Mouse (Mus musculus) 3T3-L1 (cell line): ENCODE measurements around the gene Ddx54.

Experiments used
- DNase-seq: peaks from one replicate; pipeline ENCODE4 v3.0.0-alpha.2; 2015; ENCODE audit warnings: low read depth, low spot score

The Ddx54 gene

DNA sequence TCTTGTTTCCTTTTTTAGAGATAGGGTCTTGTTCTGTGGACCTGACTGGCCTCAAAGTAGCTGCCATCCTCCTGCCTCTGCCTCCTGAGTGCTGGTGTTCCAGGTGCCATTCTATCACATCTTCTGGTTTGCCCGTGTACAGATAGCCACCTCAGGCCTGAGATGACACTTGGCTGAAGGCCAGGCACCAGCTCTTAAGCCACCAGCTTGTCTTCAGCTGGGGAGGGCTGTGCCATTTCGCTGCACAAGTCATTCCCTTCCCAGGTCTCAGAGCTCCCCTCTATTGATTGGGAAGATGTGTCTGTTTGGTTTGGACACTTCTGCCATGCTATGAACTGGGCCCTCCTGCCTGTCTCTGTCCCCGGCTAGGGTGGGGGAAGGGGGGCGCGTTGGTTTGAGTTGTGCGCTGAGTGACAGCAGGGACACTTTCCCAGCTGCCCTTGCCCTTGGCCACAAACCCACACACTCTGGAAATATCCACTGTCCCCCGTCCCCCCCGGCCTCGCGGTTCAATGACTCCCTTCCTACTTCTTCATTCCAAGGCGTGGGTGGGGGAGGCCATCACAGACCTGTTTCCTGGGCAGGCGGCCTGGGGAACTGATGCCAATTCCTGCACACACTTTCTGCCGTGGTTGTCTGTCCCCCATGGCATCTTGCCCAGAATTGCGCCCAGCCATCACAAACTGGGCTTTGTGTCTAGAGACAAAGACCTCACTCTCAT lies 31.0 kb downstream of the Ddx54 start:
- DNase-seq, result no peak

- DNase-seq, result peak; percentile 40
Observed at GRCm38 (mm10) chr5:120644227-120644626, 31.7 kb downstream of the Ddx54 start.

GRCm38 (mm10) chr5:120645851-120646250 lies 33.3 kb downstream of the Ddx54 start:
- no peak for DNase-seq

GRCm38 (mm10) chr5:120647361-120647760 lies 34.8 kb downstream of the Ddx54 start:
- DNase-seq, result no peak

GRCm38 (mm10) chr5:120647814-120648491 lies 35.4 kb downstream of the Ddx54 start:
- DNase-seq, result no peak

DNA sequence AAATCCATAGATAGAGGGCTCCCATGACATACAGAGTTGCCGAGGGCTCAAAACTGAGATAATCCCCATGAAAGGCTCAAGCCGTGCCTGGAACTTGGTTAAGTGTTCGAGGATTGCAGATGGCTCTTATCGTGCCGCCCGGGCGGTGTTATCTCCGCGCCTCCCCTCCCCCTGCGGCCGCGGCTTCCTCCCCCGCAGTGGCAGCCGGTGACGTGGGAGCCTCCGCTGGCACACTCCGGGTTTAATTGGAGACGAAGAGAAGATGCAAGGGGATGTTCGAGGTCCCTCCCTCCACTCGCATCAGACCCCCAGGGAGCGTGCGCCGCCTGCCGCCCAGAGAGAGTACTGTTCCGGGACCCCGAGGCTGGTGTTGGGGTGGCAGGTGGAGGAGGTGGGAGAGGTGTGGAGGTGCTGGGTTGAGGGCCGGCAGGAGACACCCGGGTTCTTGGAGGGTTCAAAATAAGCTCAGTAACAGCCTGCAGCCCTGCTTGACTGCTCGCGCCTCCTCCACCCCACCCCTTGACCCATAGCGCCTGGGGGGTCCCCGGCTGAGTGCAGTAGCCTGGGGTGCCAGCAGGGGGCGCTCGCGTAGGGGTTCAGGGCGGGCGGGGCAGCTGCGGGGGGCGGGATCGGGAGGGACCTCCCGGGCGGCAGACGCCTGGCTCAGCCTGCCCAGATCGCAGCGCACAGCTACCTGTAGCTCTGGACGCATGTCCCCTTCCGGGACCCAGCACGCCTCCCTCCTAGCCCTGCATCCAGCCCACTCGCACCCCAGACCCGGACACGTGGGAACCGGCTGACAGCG lies 36.2 kb downstream of the Ddx54 start, which contains the start of gene Rasal1:
Rasal1 (plus strand) TSS at position 244 of the 805 bp plus-strand sequence.
- DNase-seq, result no peak

DNA sequence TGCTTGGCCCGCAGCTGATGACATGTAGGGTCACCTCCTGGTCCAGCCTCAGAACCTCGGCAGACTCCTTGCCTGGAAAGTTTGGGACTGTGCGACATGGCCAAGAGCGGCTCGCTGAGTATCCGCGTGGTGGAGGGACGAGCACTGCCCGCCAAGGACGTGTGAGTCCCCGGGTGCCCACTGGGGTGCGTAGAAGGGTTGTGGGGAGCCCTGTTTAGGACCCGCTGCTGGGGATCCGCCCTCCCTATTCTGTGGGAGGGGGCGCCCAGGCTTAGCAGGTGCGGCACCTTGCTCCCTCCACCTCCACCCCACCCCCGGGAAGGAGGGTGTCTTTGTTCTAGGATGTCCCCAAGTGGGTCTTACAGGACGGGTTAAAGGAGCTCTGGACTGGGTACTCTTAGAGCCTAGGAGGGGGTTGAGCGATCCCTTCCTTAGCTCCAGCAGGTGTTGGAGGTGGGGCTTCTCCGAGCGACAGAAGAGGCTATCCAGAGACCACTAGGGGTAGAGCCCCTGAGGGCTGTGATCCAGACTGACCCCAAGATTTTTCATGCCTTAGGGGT lies 36.9 kb downstream of the Ddx54 start:
- no peak for DNase-seq

DNA sequence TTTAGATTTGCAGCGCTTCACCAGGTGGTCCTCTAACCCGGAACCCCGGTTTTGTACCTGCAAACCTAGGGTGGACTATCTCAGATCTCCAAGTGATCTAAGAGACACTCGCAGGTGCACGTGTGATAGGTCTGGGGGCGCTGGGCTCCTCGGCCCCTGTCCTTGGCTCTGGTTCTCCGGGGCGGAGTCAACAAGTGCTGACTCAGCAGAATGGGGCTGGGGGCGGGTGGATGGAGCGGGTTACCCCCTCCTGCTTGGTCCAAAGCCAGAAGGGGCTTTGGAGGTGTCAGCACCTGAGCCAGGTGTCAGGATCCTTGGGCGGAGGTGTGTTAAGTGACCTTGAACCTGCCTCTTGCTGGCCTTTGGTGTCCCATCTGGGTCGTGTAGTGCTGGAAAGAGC lies 37.4 kb downstream of the Ddx54 start:
- DNase-seq, result no peak

DNA sequence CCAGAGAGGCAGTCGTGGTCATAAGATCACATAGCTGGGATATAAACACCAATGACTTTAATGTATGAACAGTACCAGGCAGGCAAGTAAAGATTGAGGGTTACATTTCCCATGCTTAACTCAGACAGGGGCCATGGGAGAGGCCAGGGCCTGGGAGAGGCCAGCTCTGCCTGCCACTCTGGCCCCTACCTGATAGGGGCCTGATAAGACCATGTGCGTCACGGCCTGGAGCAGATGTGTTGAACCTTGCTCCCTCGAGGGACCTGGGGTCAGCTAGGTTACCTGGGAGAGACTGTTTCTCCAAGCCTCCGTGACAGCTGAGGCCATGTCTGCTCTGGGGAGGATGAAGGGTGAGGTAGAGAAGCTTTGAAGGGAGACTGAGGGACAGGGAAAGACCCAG lies 38.7 kb downstream of the Ddx54 start:
- no peak for DNase-seq

DNA sequence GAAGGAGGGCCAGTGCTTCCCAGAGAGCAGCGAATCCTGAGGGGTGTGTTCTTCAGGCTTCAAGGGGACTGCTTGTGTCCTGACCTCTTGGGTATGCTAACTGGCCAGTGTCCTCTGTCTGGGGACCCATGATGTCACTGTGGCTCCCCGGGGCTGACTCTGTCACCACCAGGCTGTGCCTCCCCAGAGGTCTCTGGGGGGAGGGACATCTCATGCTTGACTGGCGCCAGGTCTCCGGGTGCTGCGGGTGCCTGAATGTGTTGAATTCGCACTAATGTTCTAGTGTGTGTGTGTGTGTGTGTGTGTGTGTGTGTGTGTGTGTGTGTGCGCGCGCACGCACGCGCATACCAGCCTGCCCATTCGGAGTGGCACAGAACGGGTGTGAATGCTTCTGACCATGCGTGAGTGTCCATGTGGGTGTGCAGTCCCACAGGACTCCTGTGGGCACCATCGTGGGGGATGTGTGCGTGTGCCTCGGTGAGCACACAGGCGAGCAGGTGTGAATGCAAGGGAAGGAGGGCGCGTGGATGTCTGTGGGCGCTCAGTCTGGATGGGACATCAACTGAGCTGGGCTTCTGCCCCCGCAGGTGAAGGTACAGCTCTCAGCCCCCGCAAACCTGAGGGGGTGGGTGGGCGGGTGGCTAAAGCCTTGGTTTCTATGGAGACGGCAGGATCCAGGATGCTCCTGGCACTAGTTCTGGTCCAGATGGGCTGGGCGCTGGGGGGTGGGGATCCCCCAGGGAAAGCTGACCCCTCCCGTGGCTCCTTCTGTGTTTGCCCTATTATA lies 40.6 kb downstream of the Ddx54 start:
- DNase-seq, result no peak

DNA sequence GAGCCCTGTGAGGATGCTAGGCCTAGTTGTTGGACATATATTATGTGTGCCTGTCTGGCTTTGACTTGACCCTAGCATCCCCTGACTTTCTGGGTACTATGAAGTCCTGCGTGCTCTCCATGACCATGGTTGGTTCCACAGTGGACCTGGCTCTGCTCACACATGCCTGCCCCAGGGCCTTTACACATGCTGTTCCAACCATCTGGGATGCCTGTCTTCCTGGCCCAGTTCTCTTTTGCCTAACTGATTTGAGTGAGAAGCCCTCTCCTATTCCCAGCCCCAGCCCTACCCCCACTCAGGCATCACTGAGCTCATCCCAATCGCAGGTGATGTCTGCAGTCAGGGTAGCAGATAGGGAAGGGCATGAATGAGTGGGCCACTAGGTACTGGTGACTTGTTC lies 41.3 kb downstream of the Ddx54 start:
- DNase-seq, result no peak

DNA sequence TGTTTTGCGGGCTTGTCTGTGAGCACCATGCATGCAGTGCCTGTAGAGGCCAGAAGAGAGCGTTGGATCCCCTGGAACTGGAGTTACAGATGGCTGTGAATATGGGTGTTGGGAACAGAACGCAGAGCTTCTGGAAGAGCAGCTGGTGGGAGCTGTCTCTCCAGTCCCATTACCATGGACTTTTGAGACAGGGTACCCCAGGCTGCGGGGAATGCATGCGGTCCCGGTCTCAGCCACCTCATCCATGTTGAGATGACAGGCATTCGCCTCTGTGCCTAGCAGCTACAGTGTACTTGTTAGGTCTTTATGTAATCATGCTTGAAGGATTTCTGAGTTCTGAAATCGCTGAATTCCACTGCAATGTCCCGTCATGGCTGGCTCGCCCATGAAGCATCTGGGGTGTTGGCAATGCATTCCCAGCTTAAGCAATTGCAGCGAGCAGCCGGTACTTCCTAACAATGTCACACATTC lies 43.8 kb downstream of the Ddx54 start:
- DNase-seq, result peak; percentile 31

DNA sequence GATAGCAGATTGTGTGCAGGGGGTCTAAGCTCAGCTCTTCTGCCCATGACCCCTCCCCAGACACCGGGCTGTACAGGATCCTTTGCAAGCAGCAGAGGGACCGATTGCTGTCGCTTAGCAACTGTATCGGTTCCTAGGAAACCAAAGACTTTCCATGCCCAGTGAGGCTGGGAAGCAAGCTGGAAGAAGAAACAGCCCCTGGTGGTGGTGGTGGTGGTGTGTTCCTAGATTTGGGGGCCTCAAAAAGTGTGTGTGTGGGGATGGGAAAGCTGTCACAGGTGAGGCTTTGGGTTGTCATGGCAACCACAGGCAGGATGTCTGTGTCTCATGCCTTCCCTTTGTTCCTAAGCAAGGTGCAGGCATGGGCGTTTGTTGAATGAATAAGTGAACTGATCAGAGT lies 48.3 kb downstream of the Ddx54 start:
- DNase-seq, result no peak

- no peak for DNase-seq
Observed at GRCm38 (mm10) chr5:120664888-120665287, 52.3 kb downstream of the Ddx54 start.

GRCm38 (mm10) chr5:120668761-120669160 lies 56.2 kb downstream of the Ddx54 start:
- DNase-seq, result no peak

GRCm38 (mm10) chr5:120670132-120670531 lies 57.6 kb downstream of the Ddx54 start:
- no peak for DNase-seq

DNA sequence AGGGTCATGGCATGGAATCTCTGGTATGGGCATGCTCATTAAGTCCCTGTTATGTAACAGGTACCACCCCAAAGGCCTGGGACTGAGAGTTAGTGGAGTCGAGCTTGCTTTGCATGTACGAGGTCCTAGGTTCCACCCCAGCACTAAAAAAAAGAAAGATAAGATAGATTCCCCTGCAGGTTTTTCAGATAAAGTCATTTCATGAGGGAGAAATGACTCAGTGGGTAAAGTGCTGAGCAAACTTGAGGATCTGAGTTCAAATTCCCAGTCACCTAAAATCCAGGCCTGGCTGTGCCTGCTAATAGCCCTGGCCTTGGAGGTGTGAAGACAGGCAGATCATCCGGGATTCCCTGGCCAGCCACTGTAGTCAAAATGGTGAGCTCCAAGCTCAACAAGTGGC lies 59.3 kb downstream of the Ddx54 start:
- DNase-seq, result no peak

DNA sequence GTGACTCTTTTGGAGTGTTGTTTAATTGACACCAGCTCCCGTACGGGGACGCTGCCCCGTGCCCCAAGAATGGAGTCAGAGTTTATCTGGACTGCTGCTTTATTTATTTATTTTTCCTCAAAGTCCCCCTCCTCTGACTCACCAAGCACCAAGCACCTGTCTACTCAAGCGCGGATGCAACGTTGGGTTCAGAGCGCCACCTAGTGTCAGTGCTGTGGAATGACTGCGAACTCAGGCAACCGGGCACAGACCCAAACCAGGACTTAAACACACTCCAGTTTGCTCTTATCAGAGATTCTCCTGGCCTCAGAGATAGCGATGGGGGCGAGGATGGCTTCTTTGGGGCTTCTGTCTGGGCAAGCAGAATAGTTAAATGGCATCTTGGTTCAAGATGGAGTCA lies 61.1 kb downstream of the Ddx54 start:
- DNase-seq, result peak; percentile 74

DNA sequence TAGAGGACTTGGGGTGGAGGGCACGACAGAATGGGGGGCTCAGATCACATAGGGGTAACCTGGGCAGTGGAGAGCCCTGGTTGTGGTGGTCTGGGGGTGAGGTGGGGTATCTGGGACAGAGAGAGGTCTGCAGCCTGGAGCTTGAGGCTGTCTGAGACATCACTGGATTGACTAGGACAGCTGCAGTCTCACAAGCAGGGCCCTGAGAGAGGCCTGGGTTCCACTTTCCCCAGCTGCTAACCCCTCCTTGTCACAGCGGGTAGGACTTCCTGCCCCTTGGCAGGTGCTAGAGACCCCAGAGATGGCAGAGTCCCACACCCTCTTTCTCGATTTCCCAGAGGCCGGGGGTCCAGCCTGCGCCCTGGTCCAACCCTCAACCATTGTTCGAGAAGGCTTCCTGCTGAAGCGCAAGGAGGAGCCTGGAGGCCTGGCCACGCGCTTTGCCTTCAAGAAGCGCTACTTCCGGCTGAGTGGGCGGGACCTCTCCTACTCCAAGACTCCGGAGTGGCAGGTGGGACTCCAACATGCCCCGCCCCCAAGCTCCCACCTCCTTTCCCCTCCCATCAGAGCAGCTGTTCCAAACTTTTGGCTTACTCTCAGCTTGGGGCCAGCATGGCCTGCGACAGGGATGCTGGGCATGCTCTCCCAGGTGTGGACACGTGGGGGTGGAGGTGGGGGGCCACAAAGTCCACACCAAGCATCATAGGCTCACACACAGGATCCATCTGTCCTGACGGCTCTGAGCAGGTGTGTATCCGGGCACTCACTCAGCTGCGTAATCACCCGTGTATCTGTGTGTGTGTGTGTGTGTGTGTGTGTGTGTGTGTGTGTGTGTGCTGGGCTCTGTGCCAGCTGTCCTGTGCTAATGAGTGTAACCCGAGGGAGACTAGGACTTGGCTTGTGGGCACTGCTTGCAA lies 61.9 kb downstream of the Ddx54 start:
- no peak for DNase-seq

- peak; percentile 21 for DNase-seq
Observed at GRCm38 (mm10) chr5:120677516-120677915, 65.0 kb downstream of the Ddx54 start.
